15 mouse cellular contexts compared by ENCODE assay signal in genomic region chr1:35927049-35927415, GRCm38 (mm10).
DNase-seq lines count a peak whose midpoint lies in the region; ATAC-seq and TF ChIP-seq lines count a peak whose summit lies in the region.
"Had no signal": no experiment of that assay in that cellular context is flagged by ENCODE, and none has a peak within 500 bp of the region (broad histone marks: within the 10 kb centered on the region; RNA-seq: fewer than 3 reads in every experiment).

No protein-coding gene starts in this region.

- DNase-seq in heart, adult 2 months: no peak
- no peak for DNase-seq in lung, postnatal 25 days (ENCODE audit: low spot score)
- peak; percentile 34 for DNase-seq in heart, postnatal 4 days
- peak; percentile 35 for DNase-seq in skeletal muscle tissue, adult 2 months (ENCODE audit: low read depth, low spot score)
- no peak for DNase-seq in frontal cortex, postnatal 36 days (ENCODE audit: low spot score in 2 of 2)
- DNase-seq: adrenal gland, adult 8-10 months; cerebellum, adult 11-12 months; lung, adult 2 months; right cerebral cortex, postnatal 25 days had no signal

- no peak overlapping the region for H3K9ac ChIP-seq in heart, embryonic 13.5 days
- no peak overlapping the region for H3K9ac ChIP-seq in heart, adult 2 months (ENCODE audit: low read depth, low read length)
- H3K9ac ChIP-seq in lung, embryonic 15.5 days: no peak overlapping the region
- no peak overlapping the region for H3K9ac ChIP-seq in hindbrain, embryonic 12.5 days
- H3K9ac ChIP-seq: embryonic facial prominence, embryonic 15.5 days had no signal

- no peaks in the 10 kb centered on the region for H3K9me3 ChIP-seq in heart, embryonic 13.5 days
- no peaks in the 10 kb centered on the region for H3K9me3 ChIP-seq in lung, embryonic 15.5 days
- H3K9me3 ChIP-seq in hindbrain, embryonic 12.5 days (replicated peaks): no peaks in the 10 kb centered on the region
- H3K9me3 ChIP-seq: embryonic facial prominence, embryonic 15.5 days; megakaryocyte, embryonic 14.5 days had no signal

- peak overlapping the region; percentile 93 for H3K27ac ChIP-seq in heart, embryonic 13.5 days (replicated peaks)
- no peak overlapping the region for H3K27ac ChIP-seq in heart, adult 2 months
- H3K27ac ChIP-seq in lung, embryonic 15.5 days: no peak overlapping the region
- no peak overlapping the region for H3K27ac ChIP-seq in hindbrain, embryonic 12.5 days
- H3K27ac ChIP-seq: embryonic facial prominence, embryonic 15.5 days had no signal

- no peaks in the 10 kb centered on the region for H3K27me3 ChIP-seq in heart, embryonic 13.5 days (replicated peaks)
- H3K27me3 ChIP-seq in heart, adult 2 months (ENCODE audit: control insufficient read depth, insufficient read depth, low read length): no peaks in the 10 kb centered on the region
- no peaks in the 10 kb centered on the region for H3K27me3 ChIP-seq in lung, embryonic 15.5 days
- no peaks in the 10 kb centered on the region for H3K27me3 ChIP-seq in hindbrain, embryonic 12.5 days
- H3K27me3 ChIP-seq: embryonic facial prominence, embryonic 15.5 days; megakaryocyte, embryonic 14.5 days had no signal

- TF ChIP-seq EP300 in heart, adult 2 months (IDR thresholded peaks at IDR 0.05; ENCODE audit: insufficient read depth, low read depth, low read length): no peak

- peak overlapping the region; percentile 44 for H3K4me2 ChIP-seq in heart, embryonic 13.5 days
- H3K4me2 ChIP-seq in lung, embryonic 15.5 days: no peak overlapping the region
- H3K4me2 ChIP-seq in hindbrain, embryonic 12.5 days (replicated peaks): no peak overlapping the region
- H3K4me2 ChIP-seq: embryonic facial prominence, embryonic 15.5 days had no signal

- TF ChIP-seq CTCF in heart, adult 2 months (IDR thresholded peaks at IDR 0.05): no peak

- 20% methylated on average over 3 of the region's 3 CpGs for WGBS in heart, embryonic 13.5 days
- WGBS in heart, adult 2 months: 21% methylated on average over 3 of the region's 3 CpGs
- WGBS in lung, embryonic 15.5 days: 21% methylated on average over 3 of the region's 3 CpGs
- WGBS in hindbrain, embryonic 12.5 days: 61% methylated on average over 3 of the region's 3 CpGs

- ATAC-seq in heart, embryonic 13.5 days (ENCODE audit: extremely low read depth, insufficient number of reproducible peaks, low FRiP score, low TSS enrichment): no peak
- peak; percentile 15; the same call in 1 of the 2 replicates for ATAC-seq in lung, embryonic 15.5 days (ENCODE audit: borderline replicate concordance, extremely low read depth, low FRiP score, low TSS enrichment)
- ATAC-seq in hindbrain, embryonic 12.5 days (ENCODE audit: low FRiP score): no peak
- ATAC-seq: midbrain, embryonic 16.5 days had no signal

- TF ChIP-seq POLR2A in heart, adult 2 months (IDR thresholded peaks at IDR 0.05; ENCODE audit: insufficient read depth, low read depth, low read length): no peak

- intact Hi-C loops in heart, adult 2 months (cut with DNase I): no loop called here

- H3K4me1 ChIP-seq in heart, embryonic 13.5 days: peaks cover 59% of the 10 kb centered on the region
- H3K4me1 ChIP-seq in heart, adult 2 months (ENCODE audit: control insufficient read depth, insufficient read depth, low read length): no peaks in the 10 kb centered on the region
- H3K4me1 ChIP-seq in lung, embryonic 15.5 days: peaks cover 21% of the 10 kb centered on the region
- H3K4me1 ChIP-seq in hindbrain, embryonic 12.5 days: peaks cover 6% of the 10 kb centered on the region; the same call in 1 of the 2 replicates

- H3K36me3 ChIP-seq in heart, embryonic 13.5 days: no peaks in the 10 kb centered on the region
- peaks cover 2% of the 10 kb centered on the region; the same call in 1 of the 2 replicates for H3K36me3 ChIP-seq in heart, adult 2 months (ENCODE audit: control insufficient read depth, insufficient read depth, low read length)
- H3K36me3 ChIP-seq in lung, embryonic 15.5 days: no peaks in the 10 kb centered on the region
- H3K36me3 ChIP-seq in hindbrain, embryonic 12.5 days: no peaks in the 10 kb centered on the region
- H3K36me3 ChIP-seq: embryonic facial prominence, embryonic 15.5 days had no signal

- no peak overlapping the region for H3K4me3 ChIP-seq in heart, embryonic 13.5 days
- no peak overlapping the region for H3K4me3 ChIP-seq in heart, adult 2 months
- no peak overlapping the region for H3K4me3 ChIP-seq in lung, embryonic 15.5 days
- H3K4me3 ChIP-seq in hindbrain, embryonic 12.5 days: no peak overlapping the region
- H3K4me3 ChIP-seq: embryonic facial prominence, embryonic 15.5 days had no signal

- no peaks in the 10 kb centered on the region for H3K79me2 ChIP-seq in heart, adult 2 months (replicated peaks; ENCODE audit: control insufficient read depth, insufficient read depth, low read length)

Comparison
In these comparisons a context has a peak if more than half of its experiments do, and no peak if none do; other contexts are left out.
1. DNase-seq: peak in heart, postnatal 4 days (single experiment) and skeletal muscle tissue, adult 2 months (single experiment); none in heart, adult 2 months (0 of 2), lung, postnatal 25 days (single experiment) and frontal cortex, postnatal 36 days (0 of 2).